Mouse (Mus musculus): ENCODE data around the gene Zmynd8. TPM values are rescaled to one million over a fixed set of nuclear protein-coding genes. Genes with fewer than 3 reads are reported as not detected.

The Zmynd8 gene
- polyA plus RNA-seq, 1 experiment from 2014 or later = 72.1 TPM

DNA sequence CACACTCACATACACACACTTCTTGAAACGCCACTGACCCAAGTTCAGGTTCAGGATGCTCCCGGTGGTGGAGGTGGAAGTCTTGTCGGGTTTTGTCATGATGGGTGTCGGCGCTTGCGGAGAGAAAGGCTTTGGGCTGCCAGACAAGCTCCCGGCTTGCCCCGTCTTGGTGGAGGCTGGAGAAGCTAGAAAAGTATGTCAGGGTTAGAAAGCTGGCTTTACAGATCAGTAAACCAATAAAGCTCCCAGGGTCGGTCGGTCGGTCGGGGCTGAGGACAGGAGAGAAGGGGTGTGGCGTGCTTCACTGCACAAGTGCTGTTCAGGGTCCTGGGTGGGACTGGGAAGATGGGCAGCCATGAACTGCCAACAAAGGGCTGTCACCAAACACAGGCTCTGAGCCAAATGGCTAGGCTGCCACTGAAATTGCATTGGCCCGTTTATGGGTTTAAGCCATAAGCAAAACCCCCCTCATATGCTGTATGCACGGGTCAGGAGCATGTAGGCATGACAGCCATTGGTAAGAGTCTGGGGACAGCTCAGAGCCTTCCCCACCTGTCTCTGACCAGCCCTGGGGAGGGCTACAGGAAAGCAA lies 78.2 kb downstream of the Zmynd8 start:
- peaks cover 16% of the 10 kb centered on the region for H3K4me1 ChIP-seq
- no peak overlapping the region for H3K9ac ChIP-seq
- no peak overlapping the region for H3K4me3 ChIP-seq
- peak overlapping the region; percentile 19; the same call in 1 of the 2 replicates for H3K27ac ChIP-seq
- no peak overlapping the region for H3K4me2 ChIP-seq (replicated peaks)
- no peaks in the 10 kb centered on the region for H3K27me3 ChIP-seq
- 81% methylated on average over 15 of the region's 15 CpGs for WGBS
- no peak for ATAC-seq (ENCODE audit: low FRiP score)
- peaks cover 75% of the 10 kb centered on the region for H3K36me3 ChIP-seq
- no peaks in the 10 kb centered on the region for H3K9me3 ChIP-seq (replicated peaks)

- no peak overlapping the region for H3K4me3 ChIP-seq
- no peak overlapping the region for H3K9ac ChIP-seq
- H3K4me2 ChIP-seq (replicated peaks) = no peak overlapping the region
- no peak for ATAC-seq (ENCODE audit: low FRiP score)
- H3K27ac ChIP-seq = 0 out of 2 replicates have a peak overlapping the region, but pooled peaks have one; percentile 19
- 82% methylated on average over 3 of the region's 3 CpGs for WGBS
- no peaks in the 10 kb centered on the region for H3K27me3 ChIP-seq
- H3K4me1 ChIP-seq = peaks cover 15% of the 10 kb centered on the region
- no peaks in the 10 kb centered on the region for H3K9me3 ChIP-seq (replicated peaks)
- peaks cover 73% of the 10 kb centered on the region for H3K36me3 ChIP-seq
These were observed 78.7 kb downstream of the Zmynd8 start for GRCm38 (mm10) chr2:165820073-165820472.

DNA sequence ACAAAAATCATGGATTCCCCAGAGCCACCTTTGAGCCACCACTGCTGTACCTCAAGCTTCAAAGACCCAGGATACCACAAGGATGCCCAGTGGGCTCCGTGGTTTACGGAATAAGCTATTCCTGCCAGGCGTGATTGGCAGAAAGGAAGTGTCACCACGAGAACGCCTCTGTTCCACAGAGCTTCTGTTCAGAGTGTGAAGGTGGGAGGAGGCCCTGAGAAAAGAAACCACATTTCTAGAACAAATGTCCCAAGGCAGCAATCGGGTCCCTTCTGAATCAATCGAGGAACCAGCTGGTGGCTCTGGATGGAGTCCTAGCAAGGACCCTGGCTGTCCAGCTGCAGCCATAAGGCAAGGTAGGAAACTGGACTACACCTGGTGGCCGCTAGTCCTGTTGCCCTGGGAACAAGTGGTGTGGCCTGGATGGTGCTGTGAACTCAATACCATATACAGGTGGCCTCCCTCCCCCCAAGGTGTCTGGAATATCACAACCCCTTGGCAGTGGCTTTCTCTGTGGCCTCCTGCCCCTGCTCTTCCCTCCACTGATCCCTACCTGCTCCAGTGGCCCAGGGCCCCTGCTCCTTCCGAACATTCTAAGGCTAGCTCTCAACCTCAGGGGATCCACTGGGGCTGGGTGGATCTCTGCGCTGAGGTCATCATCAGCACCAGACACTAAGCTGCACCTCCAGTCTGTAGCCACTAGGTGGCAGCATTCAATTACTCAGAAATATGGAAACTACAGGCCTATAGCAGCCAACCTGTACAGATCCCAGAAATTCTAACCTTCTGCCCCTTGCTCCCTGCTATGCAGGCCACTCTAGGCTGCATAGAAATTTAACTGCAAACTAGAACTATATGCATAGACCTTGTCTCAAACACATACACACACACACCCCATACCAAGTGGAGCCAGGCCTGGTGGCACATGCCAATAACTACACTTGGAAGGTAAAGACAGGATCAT lies 79.5 kb downstream of the Zmynd8 start:
- Histone ChIP-seq H3K27me3 (no peaks in the 10 kb centered on the region), H3K9ac (no peak overlapping the region), H3K27ac (no peak overlapping the region), H3K9me3 (replicated peaks) (no peaks in the 10 kb centered on the region), H3K4me3 (no peak overlapping the region), H3K4me2 (replicated peaks) (no peak overlapping the region), H3K4me1 (peaks cover 15% of the 10 kb centered on the region), H3K36me3 (peaks cover 75% of the 10 kb centered on the region)
- 81% methylated on average over 10 of the region's 10 CpGs for WGBS
- peak; percentile 33; the same call in 1 of the 2 replicates for ATAC-seq (ENCODE audit: low FRiP score)

DNA sequence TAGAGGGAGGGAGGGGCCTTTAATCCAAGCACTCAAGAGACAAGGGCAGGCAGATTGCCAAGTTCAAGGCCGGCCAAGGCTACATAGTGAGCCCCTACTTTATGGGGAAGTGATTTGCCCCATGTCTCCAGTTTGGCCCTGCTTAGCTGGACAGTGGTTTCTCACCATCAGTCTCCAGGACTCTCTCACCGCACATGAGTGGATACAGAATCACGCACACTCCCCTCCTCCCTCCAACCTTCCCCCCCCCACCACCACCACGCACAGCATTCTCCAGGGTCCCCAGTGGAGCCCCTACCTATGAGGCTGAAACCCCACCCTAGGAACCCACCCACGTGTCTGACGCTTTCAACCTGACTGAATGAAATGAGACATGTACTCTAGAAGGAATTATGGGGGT lies 80.2 kb downstream of the Zmynd8 start:
- H3K27me3 ChIP-seq = no peaks in the 10 kb centered on the region
- WGBS = 95% methylated on average over 6 of the region's 6 CpGs
- H3K4me2 ChIP-seq (replicated peaks) = no peak overlapping the region
- no peak overlapping the region for H3K27ac ChIP-seq
- peaks cover 76% of the 10 kb centered on the region for H3K36me3 ChIP-seq
- H3K4me1 ChIP-seq = peaks cover 22% of the 10 kb centered on the region
- H3K9me3 ChIP-seq (replicated peaks) = no peaks in the 10 kb centered on the region
- no peak for ATAC-seq (ENCODE audit: low FRiP score)
- H3K9ac ChIP-seq = no peak overlapping the region
- H3K4me3 ChIP-seq = no peak overlapping the region

DNA sequence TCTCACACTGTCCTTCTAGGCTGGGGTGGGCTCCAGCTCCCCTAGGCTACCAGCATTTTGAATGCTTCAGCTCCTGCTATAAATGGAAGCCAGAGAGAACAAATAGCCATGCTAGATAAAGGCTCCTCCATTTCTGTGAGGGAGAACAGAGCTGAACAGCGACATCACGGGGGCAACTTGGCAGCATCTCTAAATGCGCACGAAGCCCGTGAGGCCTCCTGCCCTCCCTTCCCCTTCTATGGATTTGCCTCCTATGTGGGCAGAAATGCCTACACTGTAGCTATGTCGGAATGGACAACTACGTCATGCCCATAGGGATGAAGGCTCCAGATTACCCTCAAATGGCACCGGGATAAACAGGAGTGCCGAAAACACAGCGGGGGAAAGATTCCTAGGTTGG lies 81.4 kb downstream of the Zmynd8 start:
- Histone ChIP-seq H3K4me3 (no peak overlapping the region), H3K9ac (no peak overlapping the region)

DNA sequence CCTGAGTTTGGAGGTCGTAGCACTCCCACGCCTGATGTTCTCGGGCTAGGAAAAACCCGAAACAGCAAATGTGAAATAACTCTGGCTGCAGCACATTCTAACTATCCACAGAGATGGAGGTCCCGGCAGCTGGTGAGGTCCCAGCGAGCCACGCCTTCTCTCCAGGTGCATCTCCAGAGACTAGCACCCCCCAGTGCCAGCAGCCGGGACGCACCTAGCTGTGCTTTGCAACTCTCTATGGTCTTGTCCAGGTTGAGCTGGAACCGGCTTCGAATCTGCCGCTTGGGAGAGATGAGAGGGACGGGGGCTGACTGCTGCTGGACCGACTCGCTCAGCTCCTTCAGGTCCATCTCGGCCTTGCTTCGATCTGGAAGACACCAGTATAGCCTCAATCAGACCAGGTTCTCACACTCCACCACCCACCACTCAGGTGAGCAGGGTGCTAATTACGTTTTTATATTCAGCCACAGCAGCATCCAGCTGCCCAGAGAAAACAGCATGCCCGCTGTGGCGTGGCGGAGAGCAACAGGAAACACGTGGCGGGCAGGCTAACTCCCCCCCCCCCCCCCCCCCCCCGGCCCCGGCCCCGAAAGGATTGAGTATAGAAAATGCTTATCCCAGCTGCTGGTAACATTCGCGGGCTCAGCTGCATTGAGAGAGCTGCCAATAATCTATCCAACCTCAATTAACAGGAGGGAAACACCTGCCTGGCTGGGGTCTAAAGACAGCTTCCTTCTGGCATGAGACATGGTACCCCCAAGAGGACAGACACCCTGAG lies 83.5 kb downstream of the Zmynd8 start:
- Histone ChIP-seq H3K27me3 (no peaks in the 10 kb centered on the region), H3K4me2 (replicated peaks) (no peak overlapping the region), H3K4me1 (peaks cover 23% of the 10 kb centered on the region), H3K36me3 (peaks cover 80% of the 10 kb centered on the region), H3K9me3 (replicated peaks) (no peaks in the 10 kb centered on the region), H3K4me3 (no peak overlapping the region), H3K9ac (no peak overlapping the region), H3K27ac (peak overlapping the region; percentile 67; the same call in 1 of the 2 replicates)
- ATAC-seq (ENCODE audit: low FRiP score) = no peak
- 75% methylated on average over 28 of the region's 28 CpGs for WGBS

More for the DNA sequence above, 81.4 kb downstream of the Zmynd8 start:
- 92% methylated on average over 10 of the region's 10 CpGs for WGBS
- H3K4me2 ChIP-seq (replicated peaks) = no peak overlapping the region
- H3K27ac ChIP-seq = peak overlapping the region; percentile 17; the same call in 1 of the 2 replicates
- H3K27me3 ChIP-seq = no peaks in the 10 kb centered on the region
- peaks cover 23% of the 10 kb centered on the region for H3K4me1 ChIP-seq
- H3K36me3 ChIP-seq = peaks cover 74% of the 10 kb centered on the region
- no peak for ATAC-seq (ENCODE audit: low FRiP score)
- no peaks in the 10 kb centered on the region for H3K9me3 ChIP-seq (replicated peaks)

DNA sequence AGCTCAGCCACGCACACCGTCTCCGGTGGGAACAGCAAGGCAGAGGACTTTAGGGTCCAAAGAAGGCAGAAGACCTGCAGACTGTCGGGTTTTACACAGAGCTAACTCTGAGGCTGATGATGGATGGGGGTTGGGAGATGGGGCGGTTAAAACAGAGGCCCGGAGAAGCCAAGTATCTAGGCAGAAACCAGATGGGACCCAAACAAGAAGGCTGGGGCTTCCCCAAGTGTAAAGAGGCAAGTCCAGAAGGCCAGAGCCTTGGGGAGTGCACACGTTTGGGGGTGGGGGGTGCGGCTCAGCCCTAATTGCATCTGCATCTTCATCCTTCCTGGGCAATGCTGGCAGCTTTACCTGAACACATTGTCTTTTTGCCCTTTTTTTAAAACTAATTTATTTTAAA lies 85.9 kb downstream of the Zmynd8 start:
- Histone ChIP-seq H3K4me1 (peaks cover 19% of the 10 kb centered on the region), H3K9me3 (replicated peaks) (no peaks in the 10 kb centered on the region), H3K27me3 (no peaks in the 10 kb centered on the region), H3K27ac (peak overlapping the region; percentile 7; the same call in 1 of the 2 replicates), H3K36me3 (peaks cover 87% of the 10 kb centered on the region), H3K4me2 (replicated peaks) (no peak overlapping the region), H3K9ac (no peak overlapping the region), H3K4me3 (no peak overlapping the region)
- no peak for ATAC-seq (ENCODE audit: low FRiP score)
- WGBS = 70% methylated on average over 8 of the region's 8 CpGs

- no peak overlapping the region for H3K27ac ChIP-seq
- peaks cover 19% of the 10 kb centered on the region for H3K4me1 ChIP-seq
- H3K36me3 ChIP-seq = peaks cover 89% of the 10 kb centered on the region
- H3K27me3 ChIP-seq = no peaks in the 10 kb centered on the region
- no peak overlapping the region for H3K4me2 ChIP-seq (replicated peaks)
- H3K4me3 ChIP-seq = no peak overlapping the region
- no peaks in the 10 kb centered on the region for H3K9me3 ChIP-seq (replicated peaks)
- WGBS = 70% methylated on average over 5 of the region's 5 CpGs
- ATAC-seq (ENCODE audit: low FRiP score) = no peak
- H3K9ac ChIP-seq = no peak overlapping the region
These were observed 87.3 kb downstream of the Zmynd8 start for GRCm38 (mm10) chr2:165811536-165811935.

GRCm38 (mm10) chr2:165809901-165810477 lies 88.8 kb downstream of the Zmynd8 start:
- no peak overlapping the region for H3K4me2 ChIP-seq (replicated peaks)
- H3K27me3 ChIP-seq = no peaks in the 10 kb centered on the region
- no peak for ATAC-seq (ENCODE audit: low FRiP score)
- no peak overlapping the region for H3K27ac ChIP-seq
- no peak overlapping the region for H3K4me3 ChIP-seq
- 76% methylated on average over 5 of the region's 5 CpGs for WGBS
- peaks cover 11% of the 10 kb centered on the region for H3K4me1 ChIP-seq
- H3K36me3 ChIP-seq = peaks cover 95% of the 10 kb centered on the region
- no peaks in the 10 kb centered on the region for H3K9me3 ChIP-seq (replicated peaks)
- H3K9ac ChIP-seq = no peak overlapping the region

- Histone ChIP-seq H3K4me1 (peaks cover 9% of the 10 kb centered on the region), H3K9ac (no peak overlapping the region), H3K4me2 (replicated peaks) (no peak overlapping the region), H3K27me3 (no peaks in the 10 kb centered on the region), H3K27ac (no peak overlapping the region), H3K9me3 (replicated peaks) (no peaks in the 10 kb centered on the region), H3K36me3 (peaks cover 95% of the 10 kb centered on the region), H3K4me3 (no peak overlapping the region)
- no peak for ATAC-seq (ENCODE audit: low FRiP score)
- WGBS = 94% methylated on average over 5 of the region's 5 CpGs
These were observed 89.7 kb downstream of the Zmynd8 start for GRCm38 (mm10) chr2:165809091-165809490.

- Histone ChIP-seq H3K4me1 (peaks cover 3% of the 10 kb centered on the region; the same call in 1 of the 2 replicates), H3K9ac (no peak overlapping the region), H3K4me2 (replicated peaks) (no peak overlapping the region), H3K27ac (no peak overlapping the region), H3K9me3 (replicated peaks) (no peaks in the 10 kb centered on the region), H3K27me3 (no peaks in the 10 kb centered on the region), H3K36me3 (peaks cover 91% of the 10 kb centered on the region), H3K4me3 (no peak overlapping the region)
- ATAC-seq (ENCODE audit: low FRiP score) = no peak
- WGBS = 93% methylated on average over 12 of the region's 12 CpGs
These were observed 90.4 kb downstream of the Zmynd8 start for GRCm38 (mm10) chr2:165808179-165808975.
